Mouse (Mus musculus) MEL (cell line): ENCODE results near the gene Nsun2.

Experiments
- BHLHE40 ChIP-seq: IDR thresholded peaks from 2 replicates; pipeline ENCODE4 v1.6.1; 2012; ENCODE audit warnings: low read depth, mild to moderate bottlenecking, inconsistent platforms, low read length, improper control_type of control experiment, borderline replicate concordance
- CHD2 ChIP-seq: IDR thresholded peaks from 2 replicates; pipeline ENCODE4 v1.6.1; 2011; ENCODE audit warnings: low read length, improper control_type of control experiment
- CTCF ChIP-seq, 3 experiments: IDR thresholded peaks in 2 of 3; conservative IDR thresholded peaks in 1 of 3; 2 replicates each; pipeline ENCODE4 v1.5.1; 2011 to 2012; ENCODE audit warnings: low read length in 3 of 3, low read depth in 2 of 3, mild to moderate bottlenecking in 2 of 3, improper control_type of control experiment in 1 of 3, inconsistent platforms in 1 of 3, mixed read lengths in 1 of 3, moderate library complexity in 1 of 3; ENCODE audit not compliant: control insufficient read depth in 1 of 3, insufficient read depth in 1 of 3, poor library complexity in 1 of 3, severe bottlenecking in 1 of 3
- EP300 ChIP-seq, 2 experiments: IDR thresholded peaks; 2 replicates each; pipeline ENCODE4 v1.6.1; 2011; ENCODE audit warnings: improper control_type of control experiment in 2 of 2, low read length in 2 of 2, low read depth in 1 of 2, mild to moderate bottlenecking in 1 of 2
- TAL1 ChIP-seq: IDR thresholded peaks from 2 replicates; pipeline ENCODE4 v1.6.1; 2012; ENCODE audit warnings: mild to moderate bottlenecking, inconsistent platforms, low read length, moderate library complexity, mixed read lengths
- TCF12 ChIP-seq: IDR thresholded peaks from 2 replicates; pipeline ENCODE4 v1.6.1; 2014; ENCODE audit warnings: low read depth, mild to moderate bottlenecking, inconsistent platforms, low read length, improper control_type of control experiment, moderate library complexity

DNA sequence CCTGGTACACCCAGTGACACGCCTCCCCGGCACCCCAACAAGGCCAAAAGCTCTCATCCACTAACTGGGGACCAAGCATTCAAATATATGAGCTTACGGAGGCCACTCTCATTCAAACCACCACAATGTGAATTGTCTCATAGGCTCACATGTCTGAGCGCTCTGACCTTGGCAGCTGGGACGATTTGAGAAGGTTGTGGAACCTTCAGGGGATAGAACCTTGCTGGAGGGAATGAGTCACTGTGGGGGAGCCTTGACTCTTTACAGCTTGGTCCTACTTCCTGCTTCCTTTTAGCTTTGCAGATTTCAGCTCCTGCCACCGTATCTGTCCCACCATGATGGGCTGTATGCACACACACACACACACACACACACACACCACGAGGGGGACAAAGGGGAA is 47.7 kb upstream of the Nsun2 start:
- TF ChIP-seq EP300 (IDR thresholded peaks at IDR 0.05; ENCODE audit: low read depth in 1 of 2, low read length in 2 of 2): no peak
- TF ChIP-seq CHD2: no peak
- TF ChIP-seq CTCF (IDR thresholded peaks at IDR 0.05 in 2 of 3, conservative IDR thresholded peaks at IDR 0.05 in 1 of 3; ENCODE audit: control insufficient read depth in 1 of 3, insufficient read depth in 1 of 3, low read depth in 2 of 3, low read length in 3 of 3, poor library complexity in 1 of 3, severe bottlenecking in 1 of 3): no peak
- TF ChIP-seq TCF12: no peak
- TF ChIP-seq TAL1: no peak
- no peak for TF ChIP-seq BHLHE40
